Mouse (Mus musculus): ENCODE data around the gene Eif6. TPM values are rescaled to one million over a fixed set of nuclear protein-coding genes. Genes with fewer than 3 reads are reported as not detected.

Eif6 gene
- polyA plus RNA-seq, 1 experiment: 340 TPM

DNA sequence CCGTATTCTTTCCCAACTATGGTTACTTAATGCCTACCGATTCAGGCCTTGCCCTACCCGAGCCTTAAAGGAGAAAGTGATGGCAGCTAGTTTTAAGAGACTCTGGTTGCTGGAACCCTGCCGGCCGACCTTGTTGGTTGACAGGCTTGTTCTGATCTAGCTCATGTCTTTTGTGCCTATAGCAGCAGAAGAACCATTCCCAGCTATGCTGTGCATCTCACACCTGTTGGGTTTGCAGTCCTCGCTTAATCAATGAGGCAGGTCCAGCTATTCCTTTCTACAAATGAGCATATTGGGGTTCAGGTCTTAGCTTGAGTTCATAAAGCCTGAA is 20.8 kb downstream of the Eif6 start:
- Histone ChIP-seq H3K36me3 (ENCODE audit: control insufficient read depth, insufficient read depth) (no peaks in the 10 kb centered on the region), H3K27me3 (ENCODE audit: control insufficient read depth, insufficient read depth, insufficient read length) (peaks cover 9% of the 10 kb centered on the region), H3K79me3 (ENCODE audit: low read depth) (no peaks in the 10 kb centered on the region), H3K79me2 (ENCODE audit: control insufficient read depth, insufficient read depth) (no peaks in the 10 kb centered on the region), H3K4me3 (ENCODE audit: insufficient read depth, poor library complexity, severe bottlenecking) (no peak overlapping the region), H3ac (ENCODE audit: control insufficient read depth, insufficient read length, low read depth) (no peak overlapping the region)
- TF ChIP-seq USF1 (IDR thresholded peaks at IDR 0.05; ENCODE audit: low read depth): no peak
- no peak for TF ChIP-seq FOSL1 (IDR thresholded peaks at IDR 0.05; ENCODE audit: insufficient read depth, low read length, poor library complexity, severe bottlenecking)
- no peak for TF ChIP-seq MYOG (IDR thresholded peaks at IDR 0.05; ENCODE audit: control insufficient read depth, extremely low read depth, insufficient read length)
- TF ChIP-seq CTCF (IDR thresholded peaks at IDR 0.05; ENCODE audit: control insufficient read depth, insufficient read depth, insufficient read length): no peak
- TF ChIP-seq MAX (IDR thresholded peaks at IDR 0.05): no peak
- no peak for TF ChIP-seq CEBPB (IDR thresholded peaks at IDR 0.05; ENCODE audit: low read depth)
- no peak for TF ChIP-seq MYOD1 (IDR thresholded peaks at IDR 0.05; ENCODE audit: control insufficient read depth, insufficient read length, low read depth)

DNA sequence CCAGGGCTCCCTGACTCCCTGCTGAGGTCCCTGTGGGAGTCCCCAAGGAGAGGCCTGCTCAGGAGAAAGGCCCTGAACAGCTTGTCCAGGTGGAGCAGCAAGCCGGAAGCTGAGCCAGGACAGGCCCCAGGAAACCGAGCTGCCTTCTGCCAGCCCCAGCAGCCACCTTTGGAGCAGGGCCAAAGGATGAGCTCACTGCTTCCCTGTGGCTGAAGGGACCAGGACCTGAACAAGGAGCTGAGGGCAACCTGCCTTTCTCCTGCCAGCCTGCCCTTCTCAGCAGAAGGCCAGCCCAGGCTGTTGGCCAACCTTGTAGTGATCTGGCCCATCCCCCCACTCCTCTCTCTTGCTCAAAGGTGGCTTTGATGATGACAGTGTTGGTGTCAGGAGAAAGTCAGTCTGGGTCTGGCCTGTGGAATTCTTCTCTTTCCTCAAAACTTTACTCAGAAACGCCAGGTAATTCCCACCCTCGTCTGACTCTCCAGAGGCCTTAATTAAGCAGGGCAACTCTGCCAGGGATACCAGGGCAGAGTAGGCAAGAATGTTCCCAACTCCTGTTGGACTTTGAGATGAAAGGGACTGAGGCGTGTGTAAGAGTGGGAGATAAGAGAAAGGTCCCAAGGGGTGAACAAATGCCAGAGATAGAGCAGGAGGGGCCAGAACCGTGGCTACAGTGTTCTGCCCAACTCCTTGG is 21.3 kb downstream of the Eif6 start:
- Histone ChIP-seq H3K79me2 (ENCODE audit: control insufficient read depth, insufficient read depth) (no peaks in the 10 kb centered on the region), H3K4me3 (ENCODE audit: insufficient read depth, poor library complexity, severe bottlenecking) (no peak overlapping the region), H3K79me3 (ENCODE audit: low read depth) (no peaks in the 10 kb centered on the region), H3K27me3 (ENCODE audit: control insufficient read depth, insufficient read depth, insufficient read length) (peaks cover 14% of the 10 kb centered on the region), H3ac (ENCODE audit: control insufficient read depth, insufficient read length, low read depth) (peak overlapping the region; percentile 30), H3K36me3 (ENCODE audit: control insufficient read depth, insufficient read depth) (no peaks in the 10 kb centered on the region)
- no peak for TF ChIP-seq MYOD1 (IDR thresholded peaks at IDR 0.05; ENCODE audit: control insufficient read depth, insufficient read length, low read depth)

DNA sequence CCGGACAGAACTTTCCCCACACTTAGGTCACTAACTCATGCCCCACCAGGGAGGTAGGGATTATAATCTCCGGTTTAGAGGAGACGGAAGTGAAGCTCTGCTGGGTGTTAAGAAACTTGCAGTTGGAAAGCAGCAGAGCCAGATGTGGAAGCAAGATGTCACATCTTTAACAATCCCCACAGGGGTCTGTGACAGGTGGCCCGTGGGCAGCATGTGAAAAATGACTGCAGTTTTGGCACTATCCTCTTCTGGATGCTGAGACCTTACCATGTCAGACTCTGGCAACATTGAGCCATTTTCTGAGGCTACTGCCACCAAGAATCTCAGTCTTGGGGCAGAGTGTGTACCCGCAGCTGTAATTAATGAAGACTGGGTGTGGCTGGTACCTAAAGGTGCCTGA is 22.7 kb downstream of the Eif6 start:
- no peaks in the 10 kb centered on the region for H3K79me3 ChIP-seq (ENCODE audit: low read depth)
- TF ChIP-seq CTCF (IDR thresholded peaks at IDR 0.05; ENCODE audit: control insufficient read depth, insufficient read depth, insufficient read length): no peak
- no peak for TF ChIP-seq MAX (IDR thresholded peaks at IDR 0.05)
- no peak for TF ChIP-seq CEBPB (IDR thresholded peaks at IDR 0.05; ENCODE audit: low read depth)
- no peak for TF ChIP-seq FOSL1 (IDR thresholded peaks at IDR 0.05; ENCODE audit: insufficient read depth, low read length, poor library complexity, severe bottlenecking)
- no peak for TF ChIP-seq MYOG (IDR thresholded peaks at IDR 0.05; ENCODE audit: control insufficient read depth, extremely low read depth, insufficient read length)
- no peak for TF ChIP-seq MYOD1 (IDR thresholded peaks at IDR 0.05; ENCODE audit: control insufficient read depth, insufficient read length, low read depth)
- no peak for TF ChIP-seq USF1 (IDR thresholded peaks at IDR 0.05; ENCODE audit: low read depth)
- H3ac ChIP-seq (ENCODE audit: control insufficient read depth, insufficient read length, low read depth): no peak overlapping the region
- H3K79me2 ChIP-seq (ENCODE audit: control insufficient read depth, insufficient read depth): no peaks in the 10 kb centered on the region
- peaks cover 20% of the 10 kb centered on the region for H3K27me3 ChIP-seq (ENCODE audit: control insufficient read depth, insufficient read depth, insufficient read length)
- no peaks in the 10 kb centered on the region for H3K36me3 ChIP-seq (ENCODE audit: control insufficient read depth, insufficient read depth)
- no peak overlapping the region for H3K4me3 ChIP-seq (ENCODE audit: insufficient read depth, poor library complexity, severe bottlenecking)

DNA sequence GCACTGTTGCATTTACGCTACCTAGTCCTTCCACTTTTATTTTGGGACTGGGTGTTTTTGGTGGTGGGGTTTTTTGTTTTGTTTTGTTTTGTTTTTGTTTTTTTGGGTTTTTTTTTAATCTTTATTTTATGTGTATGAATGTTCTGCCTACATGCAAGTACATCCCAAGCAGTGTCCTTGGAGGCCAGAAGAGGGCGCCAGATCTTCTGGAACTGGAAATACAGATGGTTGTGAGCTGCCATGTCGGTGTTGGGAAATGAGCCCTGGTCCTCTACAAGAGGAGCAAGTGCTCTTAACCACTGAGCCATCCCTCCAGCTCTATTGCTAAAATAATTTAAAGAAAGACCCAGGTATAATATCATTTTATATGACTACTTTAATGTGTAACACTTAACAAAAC is 24.0 kb downstream of the Eif6 start:
- Histone ChIP-seq H3K27me3 (ENCODE audit: control insufficient read depth, insufficient read depth, insufficient read length) (peaks cover 27% of the 10 kb centered on the region), H3K79me3 (ENCODE audit: low read depth) (no peaks in the 10 kb centered on the region), H3K36me3 (ENCODE audit: control insufficient read depth, insufficient read depth) (no peaks in the 10 kb centered on the region), H3ac (ENCODE audit: control insufficient read depth, insufficient read length, low read depth) (no peak overlapping the region), H3K4me3 (ENCODE audit: insufficient read depth, poor library complexity, severe bottlenecking) (no peak overlapping the region), H3K79me2 (ENCODE audit: control insufficient read depth, insufficient read depth) (no peaks in the 10 kb centered on the region)
- TF ChIP-seq CTCF (IDR thresholded peaks at IDR 0.05; ENCODE audit: control insufficient read depth, insufficient read depth, insufficient read length): no peak
- TF ChIP-seq CEBPB (IDR thresholded peaks at IDR 0.05; ENCODE audit: low read depth): no peak
- TF ChIP-seq USF1 (IDR thresholded peaks at IDR 0.05; ENCODE audit: low read depth): no peak
- no peak for TF ChIP-seq FOSL1 (IDR thresholded peaks at IDR 0.05; ENCODE audit: insufficient read depth, low read length, poor library complexity, severe bottlenecking)
- no peak for TF ChIP-seq MYOD1 (IDR thresholded peaks at IDR 0.05; ENCODE audit: control insufficient read depth, insufficient read length, low read depth)
- no peak for TF ChIP-seq MAX (IDR thresholded peaks at IDR 0.05)
- no peak for TF ChIP-seq MYOG (IDR thresholded peaks at IDR 0.05; ENCODE audit: control insufficient read depth, extremely low read depth, insufficient read length)

DNA sequence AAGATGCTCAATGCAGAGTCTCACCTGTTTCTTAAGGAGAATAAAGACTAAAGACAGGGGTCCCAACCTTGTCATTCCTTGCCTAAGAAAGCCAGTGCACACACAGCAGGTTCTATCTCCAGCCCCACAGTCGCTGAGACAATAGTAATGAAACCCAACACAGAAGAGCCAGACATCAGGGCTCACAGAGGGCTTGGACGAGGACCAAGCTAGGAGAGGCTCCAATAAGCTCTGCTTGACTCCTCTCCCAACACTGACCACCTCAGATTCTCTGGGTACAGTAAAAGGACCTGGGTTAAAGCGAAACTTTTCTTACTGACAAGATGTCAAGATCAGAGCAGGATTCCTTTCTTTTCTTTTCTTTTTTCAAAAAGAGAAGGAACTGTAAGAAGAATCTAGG is 28.1 kb downstream of the Eif6 start:
- TF ChIP-seq CEBPB (IDR thresholded peaks at IDR 0.05; ENCODE audit: low read depth): no peak
- TF ChIP-seq MAX (IDR thresholded peaks at IDR 0.05): no peak
- TF ChIP-seq FOSL1 (IDR thresholded peaks at IDR 0.05; ENCODE audit: insufficient read depth, low read length, poor library complexity, severe bottlenecking): no peak
- no peak for TF ChIP-seq MYOG (IDR thresholded peaks at IDR 0.05; ENCODE audit: control insufficient read depth, extremely low read depth, insufficient read length)
- TF ChIP-seq MYOD1 (IDR thresholded peaks at IDR 0.05; ENCODE audit: control insufficient read depth, insufficient read length, low read depth): no peak
- no peak for TF ChIP-seq CTCF (IDR thresholded peaks at IDR 0.05; ENCODE audit: control insufficient read depth, insufficient read depth, insufficient read length)
- no peak for TF ChIP-seq USF1 (IDR thresholded peaks at IDR 0.05; ENCODE audit: low read depth)
- Histone ChIP-seq H3K79me3 (ENCODE audit: low read depth) (no peaks in the 10 kb centered on the region), H3K36me3 (ENCODE audit: control insufficient read depth, insufficient read depth) (no peaks in the 10 kb centered on the region), H3K79me2 (ENCODE audit: control insufficient read depth, insufficient read depth) (no peaks in the 10 kb centered on the region), H3K4me3 (ENCODE audit: insufficient read depth, poor library complexity, severe bottlenecking) (no peak overlapping the region), H3ac (ENCODE audit: control insufficient read depth, insufficient read length, low read depth) (no peak overlapping the region), H3K27me3 (ENCODE audit: control insufficient read depth, insufficient read depth, insufficient read length) (peaks cover 30% of the 10 kb centered on the region)
